Mouse (Mus musculus): ENCODE measurements around the gene Cfap69. TPM values are rescaled to one million over a fixed set of nuclear protein-coding genes. Genes with fewer than 3 reads are reported as not detected.
"Not testable (repeated sequence)": the region's sequence is repeated elsewhere in the genome, so short reads cannot be mapped to it uniquely, and the experiment has no call there.

Cfap69 gene
- polyA plus RNA-seq, 1 experiment: not detected

GRCm38 (mm10) chr5:5692167-5692738 lies 28.2 kb upstream of the Cfap69 start:
- peaks cover 11% of the 10 kb centered on the region for H3K4me1 ChIP-seq
- no peak for TF ChIP-seq FLI1 (IDR thresholded peaks at IDR 0.05; ENCODE audit: low read length)
- TF ChIP-seq GATA1 (IDR thresholded peaks at IDR 0.05; ENCODE audit: borderline replicate concordance, low read length): no peak
- H3K4me3 ChIP-seq (replicated peaks): no peak overlapping the region
- H3K9me3 ChIP-seq: peaks cover 8% of the 10 kb centered on the region
- peaks cover 39% of the 10 kb centered on the region for H3K27me3 ChIP-seq (replicated peaks)
- no peaks in the 10 kb centered on the region for H3K36me3 ChIP-seq (replicated peaks; ENCODE audit: low read length)

DNA sequence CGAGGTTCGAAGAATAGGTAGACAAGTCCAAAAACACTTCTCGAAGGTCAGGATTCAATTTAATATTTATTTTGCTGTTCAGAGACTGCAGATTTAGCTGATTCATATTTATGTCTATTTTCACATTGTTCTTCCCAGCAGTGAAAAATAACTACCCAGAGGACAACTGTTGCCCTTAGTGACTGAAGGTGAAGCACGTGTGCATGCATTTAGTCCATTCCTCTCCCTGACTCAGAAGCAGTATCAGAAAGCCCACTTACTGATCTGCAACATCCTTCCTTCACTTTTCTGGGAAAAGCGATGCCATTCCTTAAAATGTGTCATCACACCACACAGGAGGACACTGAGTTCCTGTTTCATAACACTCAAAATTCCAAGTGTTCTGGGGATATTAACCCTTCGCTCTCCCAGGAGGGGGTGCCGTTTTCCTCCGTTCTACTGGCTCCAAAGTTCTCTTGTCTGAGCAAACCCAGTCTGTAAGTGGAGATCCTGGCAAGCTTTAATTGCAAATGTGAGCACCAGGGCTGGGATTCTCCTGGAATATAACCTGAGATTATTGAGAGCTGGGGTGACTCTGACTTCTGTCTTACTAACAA lies 25.0 kb upstream of the Cfap69 start:
- Histone ChIP-seq H3K36me3 (replicated peaks; ENCODE audit: low read length) (no peaks in the 10 kb centered on the region), H3K27me3 (replicated peaks) (peaks cover 27% of the 10 kb centered on the region), H3K9me3 (no peaks in the 10 kb centered on the region), H3K4me1 (peaks cover 7% of the 10 kb centered on the region), H3K4me3 (replicated peaks) (no peak overlapping the region)
- TF ChIP-seq FLI1 (IDR thresholded peaks at IDR 0.05; ENCODE audit: low read length) (no peak), GATA1 (IDR thresholded peaks at IDR 0.05; ENCODE audit: borderline replicate concordance, low read length) (no peak)

GRCm38 (mm10) chr5:5688228-5688627 lies 24.2 kb upstream of the Cfap69 start:
- H3K9me3 ChIP-seq: no peaks in the 10 kb centered on the region
- H3K27me3 ChIP-seq (replicated peaks): peaks cover 19% of the 10 kb centered on the region
- H3K36me3 ChIP-seq (replicated peaks; ENCODE audit: low read length): no peaks in the 10 kb centered on the region
- no peak for TF ChIP-seq GATA1 (IDR thresholded peaks at IDR 0.05; ENCODE audit: borderline replicate concordance, low read length)
- TF ChIP-seq FLI1 (IDR thresholded peaks at IDR 0.05; ENCODE audit: low read length): no peak
- H3K4me3 ChIP-seq (replicated peaks): no peak overlapping the region
- no peaks in the 10 kb centered on the region for H3K4me1 ChIP-seq

DNA sequence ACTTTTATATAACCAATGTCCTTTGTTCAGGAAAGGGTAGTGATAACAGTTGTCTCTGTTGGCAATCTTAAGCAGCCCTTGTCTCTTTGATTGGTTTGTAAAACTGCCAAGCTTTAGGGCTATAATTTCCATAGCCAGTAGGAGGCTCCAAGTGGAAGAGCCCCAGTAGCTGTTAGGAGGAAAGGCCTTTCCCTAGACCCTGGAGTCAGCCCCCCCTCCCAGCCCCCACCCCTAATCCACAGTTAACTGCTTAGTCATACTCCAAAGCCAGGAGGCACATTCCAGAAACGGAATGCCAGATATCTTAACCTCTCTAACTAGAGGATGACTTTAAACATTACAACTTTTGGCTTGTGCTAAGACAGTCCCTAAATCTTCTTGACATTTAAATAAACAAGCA lies 22.9 kb upstream of the Cfap69 start:
- Histone ChIP-seq H3K4me1 (no peaks in the 10 kb centered on the region), H3K9me3 (no peaks in the 10 kb centered on the region), H3K36me3 (replicated peaks; ENCODE audit: low read length) (no peaks in the 10 kb centered on the region), H3K27me3 (replicated peaks) (peaks cover 10% of the 10 kb centered on the region), H3K4me3 (replicated peaks) (no peak overlapping the region)
- TF ChIP-seq FLI1 (IDR thresholded peaks at IDR 0.05; ENCODE audit: low read length): no peak
- no peak for TF ChIP-seq GATA1 (IDR thresholded peaks at IDR 0.05; ENCODE audit: borderline replicate concordance, low read length)

- not testable (repeated sequence) for H3K36me3 ChIP-seq (replicated peaks; ENCODE audit: low read length); H3K9me3 ChIP-seq; H3K4me3 ChIP-seq (replicated peaks); H3K4me1 ChIP-seq; H3K27me3 ChIP-seq (replicated peaks)
These were observed 20.9 kb upstream of the Cfap69 start for GRCm38 (mm10) chr5:5684946-5685345.

GRCm38 (mm10) chr5:5683292-5683691 lies 19.3 kb upstream of the Cfap69 start:
- no peaks in the 10 kb centered on the region for H3K27me3 ChIP-seq (replicated peaks)
- no peak for TF ChIP-seq FLI1 (IDR thresholded peaks at IDR 0.05; ENCODE audit: low read length)
- no peak for TF ChIP-seq GATA1 (IDR thresholded peaks at IDR 0.05; ENCODE audit: borderline replicate concordance, low read length)
- no peaks in the 10 kb centered on the region for H3K9me3 ChIP-seq
- H3K4me3 ChIP-seq (replicated peaks): no peak overlapping the region
- H3K36me3 ChIP-seq (replicated peaks; ENCODE audit: low read length): no peaks in the 10 kb centered on the region
- H3K4me1 ChIP-seq: no peaks in the 10 kb centered on the region

GRCm38 (mm10) chr5:5679459-5679858 lies 15.4 kb upstream of the Cfap69 start:
- Histone ChIP-seq H3K36me3 (replicated peaks; ENCODE audit: low read length) (no peaks in the 10 kb centered on the region), H3K27me3 (replicated peaks) (no peaks in the 10 kb centered on the region), H3K4me3 (replicated peaks) (no peak overlapping the region), H3K4me1 (no peaks in the 10 kb centered on the region), H3K9me3 (no peaks in the 10 kb centered on the region)
- TF ChIP-seq FLI1 (IDR thresholded peaks at IDR 0.05; ENCODE audit: low read length) (no peak), GATA1 (IDR thresholded peaks at IDR 0.05; ENCODE audit: borderline replicate concordance, low read length) (no peak)

GRCm38 (mm10) chr5:5676082-5676481 lies 12.0 kb upstream of the Cfap69 start:
- H3K4me1 ChIP-seq: no peaks in the 10 kb centered on the region
- no peaks in the 10 kb centered on the region for H3K9me3 ChIP-seq
- H3K4me3 ChIP-seq (replicated peaks): no peak overlapping the region
- TF ChIP-seq GATA1 (IDR thresholded peaks at IDR 0.05; ENCODE audit: borderline replicate concordance, low read length): no peak
- no peak for TF ChIP-seq FLI1 (IDR thresholded peaks at IDR 0.05; ENCODE audit: low read length)
- H3K36me3 ChIP-seq (replicated peaks; ENCODE audit: low read length): no peaks in the 10 kb centered on the region
- no peaks in the 10 kb centered on the region for H3K27me3 ChIP-seq (replicated peaks)

DNA sequence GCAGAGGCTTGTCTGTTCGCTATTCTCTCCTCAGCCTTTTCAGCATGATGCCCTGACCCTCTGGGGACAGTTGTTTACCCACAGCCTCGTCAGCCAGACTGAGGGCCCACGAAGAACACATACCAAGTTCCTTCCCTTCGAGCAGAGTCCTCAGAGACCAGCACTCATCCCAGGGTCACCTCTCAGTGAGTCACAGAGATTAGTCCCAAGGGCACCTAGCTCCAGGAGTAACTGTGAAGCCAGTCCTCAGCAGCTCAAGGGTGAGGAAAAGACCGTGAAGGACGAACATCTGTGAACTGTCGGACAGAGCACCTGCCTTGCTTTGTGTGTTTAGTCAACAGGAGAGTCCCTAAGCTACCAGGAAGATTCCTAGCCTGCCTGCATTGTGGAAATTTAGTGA lies 4.9 kb upstream of the Cfap69 start:
- Histone ChIP-seq H3K27me3 (replicated peaks) (peaks cover 11% of the 10 kb centered on the region), H3K4me3 (replicated peaks) (no peak overlapping the region), H3K4me1 (peaks cover 4% of the 10 kb centered on the region), H3K9me3 (no peaks in the 10 kb centered on the region), H3K36me3 (replicated peaks; ENCODE audit: low read length) (no peaks in the 10 kb centered on the region)
- no peak for TF ChIP-seq GATA1 (IDR thresholded peaks at IDR 0.05; ENCODE audit: borderline replicate concordance, low read length)

GRCm38 (mm10) chr5:5664371-5664926 lies 410 bp upstream of the Cfap69 start:
- TF ChIP-seq FLI1 (IDR thresholded peaks at IDR 0.05; ENCODE audit: low read length) (no peak), GATA1 (IDR thresholded peaks at IDR 0.05; ENCODE audit: borderline replicate concordance, low read length) (no peak)
- H3K4me3 ChIP-seq (replicated peaks): peak overlapping the region; percentile 86

More at GRCm38 (mm10) chr5:5664371-5664926, 410 bp upstream of the Cfap69 start:
- Histone ChIP-seq H3K4me1 (peaks cover 8% of the 10 kb centered on the region), H3K36me3 (replicated peaks; ENCODE audit: low read length) (no peaks in the 10 kb centered on the region), H3K27me3 (replicated peaks) (peaks cover 29% of the 10 kb centered on the region), H3K9me3 (no peaks in the 10 kb centered on the region)
